Mouse (Mus musculus) olfactory bulb, adult 2 months (tissue): ENCODE results near the gene Upk1a.

ENCODE experiments used
- CTCF ChIP-seq: fragments of 200-500 bp; IDR thresholded peaks from 2 replicates; pipeline ENCODE4 v1.5.1; 2012; ENCODE audit warnings: low read depth, mild to moderate bottlenecking, low read length, moderate library complexity; ENCODE audit not compliant: insufficient read depth
- POLR2A ChIP-seq: fragments of 200-500 bp; IDR thresholded peaks from 2 replicates; pipeline ENCODE4 v1.6.1; 2012; ENCODE audit warnings: mild to moderate bottlenecking, low read depth, low read length, moderate library complexity; ENCODE audit not compliant: insufficient read depth

- TF ChIP-seq CTCF (no peak), POLR2A (no peak)
Measured at GRCm38 (mm10) chr7:30604944-30605343, 7.7 kb downstream of the Upk1a start.
